Mouse (Mus musculus) frontal cortex, postnatal 10 days (tissue): ENCODE results near the gene Gm10300.

Experiments used
- DNase-seq, 2 experiments: peaks; one replicate each; pipeline ENCODE4 v3.0.0; 2022; ENCODE audit warnings: low spot score in 2 of 2, mixed read lengths in 1 of 2

Gm10300 gene

DNA sequence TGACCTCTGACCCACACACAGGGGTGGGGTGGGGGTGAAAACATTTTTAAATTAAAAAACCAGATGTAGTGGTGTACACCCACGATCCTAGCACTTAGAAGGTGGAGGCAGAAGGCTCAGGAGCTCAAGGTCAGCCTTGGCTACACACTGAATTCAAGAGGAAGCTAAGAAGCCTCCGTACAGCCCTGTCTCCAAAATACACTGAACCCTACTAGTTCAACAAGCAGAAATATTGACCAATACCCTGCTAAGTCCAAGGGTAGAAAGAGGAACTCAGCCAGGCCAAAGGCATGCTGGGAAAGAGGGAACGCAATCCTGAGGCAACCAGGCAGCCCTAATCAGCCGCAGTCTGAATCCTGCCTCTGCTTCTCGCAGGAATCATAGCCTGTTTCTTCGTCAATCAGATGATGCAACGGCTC is 3.8 kb downstream of the Gm10300 start:
- DNase-seq, result no peak

- peak in 1 of 2 experiments; percentile 65 for DNase-seq
Observed at GRCm38 (mm10) chr4:132079555-132080275, 5.2 kb downstream of the Gm10300 start.

DNA sequence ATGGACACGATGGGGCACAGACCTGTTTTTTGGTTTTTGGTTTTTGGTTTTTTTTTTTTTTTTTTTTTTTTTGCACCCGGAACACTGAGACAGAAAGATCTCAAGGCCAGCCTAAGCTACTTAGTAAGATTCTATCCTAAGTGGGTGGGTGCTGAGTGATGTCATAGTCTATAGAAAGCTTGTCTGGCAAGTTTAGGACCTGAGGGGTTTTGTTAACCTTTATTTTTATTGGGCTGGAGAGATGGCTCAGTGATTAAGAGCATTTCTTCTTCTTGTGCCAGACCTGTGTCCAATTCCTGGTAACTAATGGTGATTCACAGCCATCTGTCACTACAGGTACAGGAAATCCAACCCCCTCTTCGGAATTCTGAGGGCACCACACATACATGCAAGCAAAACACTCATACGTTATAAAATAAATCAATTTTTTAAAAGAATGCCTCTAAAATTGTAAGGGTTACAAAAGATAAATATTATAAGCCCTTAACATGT is 6.0 kb downstream of the Gm10300 start:
- DNase-seq, result no peak

DNA sequence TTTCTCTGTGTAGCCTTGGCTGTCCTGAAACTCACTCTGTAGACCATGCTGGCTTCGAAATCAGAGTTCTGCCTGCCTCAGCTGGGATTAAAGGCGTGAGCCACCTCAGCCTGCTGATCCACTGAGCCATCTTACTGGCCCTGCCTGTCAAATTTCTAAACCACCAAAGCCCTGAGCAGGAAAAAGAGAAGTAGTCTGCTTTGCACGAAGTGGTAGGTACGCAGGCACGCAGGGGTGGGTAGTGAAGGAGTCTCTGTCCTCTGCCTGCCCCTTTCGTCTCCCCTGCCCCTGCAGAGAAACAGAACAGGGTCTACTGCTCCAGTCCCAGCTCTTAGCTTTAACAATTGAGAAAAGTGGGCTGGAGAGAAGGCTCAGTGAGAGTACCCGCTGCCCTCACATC is 10.6 kb downstream of the Gm10300 start:
- DNase-seq, result no peak

DNA sequence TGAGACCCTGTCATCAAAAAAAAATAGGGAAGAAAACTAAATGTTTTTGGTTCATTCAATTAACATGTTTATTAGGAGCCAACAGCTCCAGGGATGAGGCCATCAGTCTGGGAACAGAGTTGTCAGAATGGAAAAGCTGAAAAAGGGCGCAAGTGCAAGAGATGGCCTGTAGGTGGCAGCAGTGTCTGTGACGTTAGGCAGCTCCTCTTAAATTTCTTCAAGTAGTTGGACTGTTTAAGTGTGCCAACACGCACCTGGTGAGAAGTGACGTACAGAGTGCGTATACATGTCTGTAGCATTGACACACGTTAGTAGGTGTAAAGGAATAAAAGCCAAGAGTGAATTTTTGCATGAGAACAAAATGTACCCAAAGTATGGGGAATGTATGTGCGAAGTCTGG is 14.4 kb downstream of the Gm10300 start:
- DNase-seq, result peak in 1 of 2 experiments; percentile 50

DNA sequence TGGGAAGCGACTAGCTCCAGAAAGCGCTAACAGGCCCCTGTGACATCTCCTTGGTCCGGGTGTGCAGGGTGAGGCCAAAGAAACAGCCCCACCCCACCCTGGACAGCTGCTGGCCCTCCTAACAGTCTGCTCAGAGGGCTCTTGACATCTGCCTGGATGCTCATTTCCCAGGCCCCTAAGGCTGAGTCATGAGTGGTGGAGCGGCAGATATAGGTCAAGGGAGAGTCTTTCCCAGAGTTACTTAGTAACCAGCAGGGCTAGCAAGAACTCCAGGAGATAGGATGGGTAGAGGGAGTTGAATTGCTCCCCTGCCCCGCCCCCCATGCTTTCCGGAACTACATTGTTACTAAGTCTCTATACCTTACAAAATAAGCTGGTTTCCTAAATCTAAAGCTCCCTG is 18.6 kb downstream of the Gm10300 start:
- DNase-seq, result no peak

DNA sequence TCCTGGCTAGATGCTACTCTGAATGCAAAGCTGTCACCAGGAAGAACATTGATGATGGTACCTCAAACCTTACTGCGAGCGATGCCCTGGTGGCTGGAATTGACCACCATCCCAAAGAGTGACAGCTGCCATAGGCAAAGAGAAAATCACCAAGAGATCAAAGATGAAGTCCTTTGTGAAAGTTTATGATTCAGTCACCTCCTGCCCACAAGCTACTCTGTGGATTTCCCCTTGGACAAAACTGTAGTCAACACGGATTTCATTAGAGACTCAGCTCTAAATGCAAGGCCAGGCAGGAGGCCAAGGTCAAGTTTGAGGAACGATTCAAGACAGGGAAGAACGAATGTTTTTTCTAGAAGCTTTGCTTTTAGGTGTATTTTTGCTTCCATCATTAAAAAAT is 19.4 kb downstream of the Gm10300 start:
- DNase-seq, result no peak

- DNase-seq, result no peak
Observed at GRCm38 (mm10) chr4:132095043-132095442, 20.5 kb downstream of the Gm10300 start.

DNA sequence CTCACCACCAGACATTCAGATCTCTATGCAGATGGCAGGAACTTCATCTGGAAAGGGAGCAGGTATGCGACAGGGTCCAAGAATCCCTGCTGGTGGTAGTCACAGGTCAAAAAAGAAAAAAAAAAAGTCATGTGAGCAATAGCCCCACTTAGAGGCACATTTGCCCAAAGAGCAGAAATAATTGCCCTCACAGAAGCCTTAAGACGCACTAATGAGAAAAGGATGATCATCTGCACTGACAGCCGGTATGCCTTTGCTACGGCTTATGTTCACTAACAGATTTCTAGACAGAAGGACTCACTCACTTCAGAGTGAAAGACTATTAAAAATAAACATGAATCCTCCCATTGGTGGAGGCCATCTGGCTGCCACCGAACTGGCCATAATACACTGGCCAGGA is 25.1 kb downstream of the Gm10300 start:
- DNase-seq, result no peak

- no peak for DNase-seq
Observed at GRCm38 (mm10) chr4:132101152-132101551, 26.7 kb downstream of the Gm10300 start.

- DNase-seq, result no peak
Observed at GRCm38 (mm10) chr4:132108221-132108620, 33.7 kb downstream of the Gm10300 start.

GRCm38 (mm10) chr4:132111227-132111626 is 36.7 kb downstream of the Gm10300 start:
- no peak for DNase-seq

GRCm38 (mm10) chr4:132113411-132114095 is 39.1 kb downstream of the Gm10300 start:
- no peak for DNase-seq

- DNase-seq, result no peak
Observed at GRCm38 (mm10) chr4:132116315-132116714, 41.8 kb downstream of the Gm10300 start.

DNA sequence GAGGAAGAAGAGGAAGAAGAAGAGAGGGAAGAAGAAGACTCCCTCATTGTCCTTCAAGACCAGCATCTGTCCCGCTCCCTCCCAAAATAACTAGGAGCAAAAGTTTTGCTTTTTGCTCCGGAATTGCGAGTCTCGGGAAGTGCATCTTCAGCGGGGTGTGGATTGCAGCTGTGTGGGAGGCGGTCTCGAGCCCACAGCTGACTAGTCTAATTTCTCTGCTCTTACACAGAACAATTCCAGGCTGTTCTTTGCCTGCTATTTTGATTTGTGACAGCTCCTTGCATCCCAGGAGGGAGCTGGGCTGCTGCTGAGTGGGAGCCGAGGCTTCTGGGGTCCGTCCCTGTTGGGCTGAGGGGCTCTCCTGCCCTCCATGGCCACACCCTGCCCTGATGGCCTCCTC is 45.1 kb downstream of the Gm10300 start:
- DNase-seq, result no peak

GRCm38 (mm10) chr4:132121674-132122073 is 47.2 kb downstream of the Gm10300 start:
- no peak for DNase-seq

DNA sequence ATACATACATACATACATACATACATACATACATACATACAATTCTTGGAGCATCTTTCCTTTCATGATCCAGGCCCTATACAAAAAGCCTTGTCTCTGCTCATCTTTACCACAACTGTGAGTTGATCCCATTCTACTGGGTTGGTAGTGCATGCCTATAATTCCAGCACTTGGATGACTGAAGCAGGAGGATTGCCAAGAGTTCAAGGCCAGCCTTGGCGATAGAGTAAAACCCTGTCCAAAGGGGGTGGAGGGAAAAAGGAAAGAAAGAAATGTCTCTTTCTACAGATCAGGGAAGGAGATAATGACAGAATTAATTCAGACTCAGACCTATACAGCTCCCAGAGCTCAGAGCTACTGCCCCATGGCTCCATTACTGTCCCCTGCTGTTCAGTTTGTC is 48.7 kb downstream of the Gm10300 start:
- no peak for DNase-seq
